Mouse (Mus musculus): ENCODE results near the gene Akap8. TPM values are rescaled to one million over a fixed set of nuclear protein-coding genes. Genes with fewer than 3 reads are reported as not detected.

Gene Akap8
- polyA plus RNA-seq, 1 experiment: 77.4 TPM

- no peak overlapping the region for H3K27ac ChIP-seq (ENCODE audit: insufficient read depth, low read depth, low read length)
- H3K4me3 ChIP-seq (ENCODE audit: insufficient read depth, low read length): no peak overlapping the region
- H3K4me1 ChIP-seq (ENCODE audit: control insufficient read depth, insufficient read depth, low read length): peaks cover 11% of the 10 kb centered on the region
- TF ChIP-seq CTCF (IDR thresholded peaks at IDR 0.05; ENCODE audit: low read depth, low read length): no peak
- no peak for TF ChIP-seq POLR2A (IDR thresholded peaks at IDR 0.05; ENCODE audit: borderline replicate concordance, low read depth, low read length)
Observed at GRCm38 (mm10) chr17:32358192-32358942, 37.3 kb upstream of the Akap8 start.

DNA sequence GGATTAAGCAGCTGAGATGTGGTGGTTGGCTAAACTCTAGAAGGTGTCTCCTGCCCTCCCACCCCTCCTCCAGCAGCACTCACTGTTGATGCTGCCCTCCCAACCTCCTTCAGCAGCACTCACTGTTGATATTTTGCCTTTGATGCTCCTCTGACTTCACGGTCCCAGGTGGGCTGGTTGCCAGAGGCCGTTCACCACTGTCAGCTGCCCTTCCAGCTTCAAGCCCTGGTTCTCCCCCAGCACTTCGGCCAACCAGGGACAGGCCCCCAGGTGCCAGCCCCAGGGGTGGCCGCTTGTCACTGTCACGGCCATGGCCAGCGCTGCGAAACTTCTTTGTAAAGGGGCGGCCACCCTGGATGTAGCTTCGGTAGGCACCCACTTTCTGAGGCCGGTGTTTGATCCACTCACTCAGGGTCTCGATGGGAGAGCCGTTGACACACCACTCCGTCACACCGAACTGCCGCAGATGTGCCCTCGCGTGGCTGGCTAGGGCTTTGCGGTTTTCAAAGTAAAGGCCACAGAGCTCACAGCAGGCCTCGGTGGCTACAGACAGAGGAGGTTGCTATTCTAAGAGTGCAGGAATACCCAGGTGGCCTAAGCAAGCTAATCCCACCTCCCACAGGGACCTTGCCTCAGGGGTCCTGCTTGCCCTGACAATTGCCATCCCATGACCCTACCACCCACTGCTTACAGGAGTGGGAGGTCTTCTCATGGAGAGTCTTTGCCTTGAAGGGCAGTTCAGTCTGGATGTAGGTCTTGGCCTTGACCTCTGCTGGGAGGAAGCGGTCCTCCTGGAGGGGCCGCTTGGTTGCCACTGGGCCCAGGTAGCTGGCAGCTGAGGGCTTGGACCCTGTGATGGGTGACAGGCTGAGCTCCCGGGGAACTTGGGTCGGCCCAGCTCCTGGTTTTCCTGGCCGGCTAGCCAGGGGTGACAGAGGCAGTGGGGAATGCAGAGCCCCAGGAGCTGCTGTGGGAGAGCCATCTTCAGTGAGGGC is 36.0 kb upstream of the Akap8 start:
- Histone ChIP-seq H3K4me1 (ENCODE audit: control insufficient read depth, insufficient read depth, low read length) (peaks cover 1% of the 10 kb centered on the region; the same call in 1 of the 2 replicates), H3K4me3 (ENCODE audit: insufficient read depth, low read length) (no peak overlapping the region), H3K27ac (ENCODE audit: insufficient read depth, low read depth, low read length) (no peak overlapping the region)
- no peak for TF ChIP-seq POLR2A (IDR thresholded peaks at IDR 0.05; ENCODE audit: borderline replicate concordance, low read depth, low read length)
- TF ChIP-seq CTCF (IDR thresholded peaks at IDR 0.05; ENCODE audit: low read depth, low read length): no peak

DNA sequence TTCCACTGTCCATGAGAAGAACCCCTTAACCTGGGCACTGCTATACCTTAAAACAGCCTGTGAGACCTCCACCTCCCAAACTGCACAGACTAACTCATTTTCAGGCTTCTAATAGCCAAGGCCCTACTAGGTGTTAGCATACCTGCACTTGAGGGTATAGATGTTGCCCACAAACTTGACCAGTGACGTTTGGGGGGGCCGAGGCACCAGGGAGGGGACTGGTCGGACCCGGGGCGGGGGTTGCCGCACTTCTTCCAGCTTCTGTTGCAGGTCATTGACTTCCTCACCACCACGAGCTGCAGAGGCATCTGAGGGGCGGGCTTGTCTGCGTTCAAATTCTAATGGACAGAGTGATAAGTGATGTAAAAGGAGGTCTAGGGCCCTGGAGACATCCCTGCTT is 35.2 kb upstream of the Akap8 start:
- TF ChIP-seq CTCF (IDR thresholded peaks at IDR 0.05; ENCODE audit: low read depth, low read length): no peak
- TF ChIP-seq POLR2A (IDR thresholded peaks at IDR 0.05; ENCODE audit: borderline replicate concordance, low read depth, low read length): no peak
- no peak overlapping the region for H3K4me3 ChIP-seq (ENCODE audit: insufficient read depth, low read length)

DNA sequence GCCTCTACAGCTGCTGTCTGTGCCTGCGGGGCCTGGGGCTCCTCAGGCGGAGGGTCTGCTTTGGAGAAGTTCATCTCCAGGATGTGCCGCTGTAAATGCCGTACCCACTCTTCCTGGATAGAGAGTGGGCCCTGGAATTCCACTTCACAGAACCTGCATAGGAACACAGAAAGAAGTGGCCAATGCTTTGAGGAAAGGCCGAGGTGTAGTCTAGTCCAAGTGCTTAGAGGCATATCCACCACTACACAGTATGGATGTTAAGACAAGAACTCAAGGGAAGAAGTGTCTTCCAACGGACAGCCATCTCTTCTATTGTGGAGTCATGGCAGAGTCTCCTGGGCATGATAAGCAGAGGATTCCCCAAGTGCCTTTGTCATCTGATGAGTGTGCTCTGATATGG is 34.0 kb upstream of the Akap8 start:
- Histone ChIP-seq H3K4me3 (ENCODE audit: insufficient read depth, low read length) (no peak overlapping the region), H3K4me1 (ENCODE audit: control insufficient read depth, insufficient read depth, low read length) (peaks cover 2% of the 10 kb centered on the region; the same call in 1 of the 2 replicates), H3K27ac (ENCODE audit: insufficient read depth, low read depth, low read length) (no peak overlapping the region)
- no peak for TF ChIP-seq CTCF (IDR thresholded peaks at IDR 0.05; ENCODE audit: low read depth, low read length)
- no peak for TF ChIP-seq POLR2A (IDR thresholded peaks at IDR 0.05; ENCODE audit: borderline replicate concordance, low read depth, low read length)

More for the DNA sequence above, 35.2 kb upstream of the Akap8 start:
- Histone ChIP-seq H3K4me1 (ENCODE audit: control insufficient read depth, insufficient read depth, low read length) (peaks cover under 1% of the 10 kb centered on the region; the same call in 1 of the 2 replicates), H3K27ac (ENCODE audit: insufficient read depth, low read depth, low read length) (no peak overlapping the region)

GRCm38 (mm10) chr17:32354211-32354610 is 33.2 kb upstream of the Akap8 start:
- no peak overlapping the region for H3K4me3 ChIP-seq (ENCODE audit: insufficient read depth, low read length)
- no peak overlapping the region for H3K27ac ChIP-seq (ENCODE audit: insufficient read depth, low read depth, low read length)
- no peak for TF ChIP-seq CTCF (IDR thresholded peaks at IDR 0.05; ENCODE audit: low read depth, low read length)
- no peak for TF ChIP-seq POLR2A (IDR thresholded peaks at IDR 0.05; ENCODE audit: borderline replicate concordance, low read depth, low read length)
- H3K4me1 ChIP-seq (ENCODE audit: control insufficient read depth, insufficient read depth, low read length): peaks cover 5% of the 10 kb centered on the region

DNA sequence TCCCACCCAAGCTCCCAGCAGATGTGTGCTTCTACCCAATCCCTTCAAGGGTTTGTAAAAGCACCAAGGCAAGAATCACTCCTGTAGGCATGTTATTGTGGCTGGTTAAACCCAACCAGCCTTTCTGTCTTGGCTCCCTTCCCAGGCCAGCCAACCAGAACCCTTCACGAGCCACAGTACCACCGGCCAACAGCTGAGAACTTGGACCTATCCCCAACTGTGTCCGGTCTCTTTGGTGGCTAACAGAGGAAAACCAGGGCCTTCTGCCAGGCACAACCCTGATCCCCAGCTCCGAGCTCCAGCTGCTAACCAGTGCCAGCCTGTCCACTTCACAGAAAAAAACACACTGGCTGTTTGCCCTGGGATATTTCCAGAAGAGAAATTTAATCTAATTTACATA is 32.7 kb upstream of the Akap8 start:
- H3K4me3 ChIP-seq (ENCODE audit: insufficient read depth, low read length): no peak overlapping the region
- peaks cover 7% of the 10 kb centered on the region for H3K4me1 ChIP-seq (ENCODE audit: control insufficient read depth, insufficient read depth, low read length)
- no peak overlapping the region for H3K27ac ChIP-seq (ENCODE audit: insufficient read depth, low read depth, low read length)
- no peak for TF ChIP-seq POLR2A (IDR thresholded peaks at IDR 0.05; ENCODE audit: borderline replicate concordance, low read depth, low read length)
- no peak for TF ChIP-seq CTCF (IDR thresholded peaks at IDR 0.05; ENCODE audit: low read depth, low read length)

GRCm38 (mm10) chr17:32351726-32352125 is 30.7 kb upstream of the Akap8 start:
- Histone ChIP-seq H3K4me1 (ENCODE audit: control insufficient read depth, insufficient read depth, low read length) (peaks cover 7% of the 10 kb centered on the region), H3K27ac (ENCODE audit: insufficient read depth, low read depth, low read length) (no peak overlapping the region), H3K4me3 (ENCODE audit: insufficient read depth, low read length) (no peak overlapping the region)
- TF ChIP-seq CTCF (IDR thresholded peaks at IDR 0.05; ENCODE audit: low read depth, low read length): no peak
- TF ChIP-seq POLR2A (IDR thresholded peaks at IDR 0.05; ENCODE audit: borderline replicate concordance, low read depth, low read length): no peak

- Histone ChIP-seq H3K27ac (ENCODE audit: insufficient read depth, low read depth, low read length) (no peak overlapping the region), H3K4me3 (ENCODE audit: insufficient read depth, low read length) (no peak overlapping the region), H3K4me1 (ENCODE audit: control insufficient read depth, insufficient read depth, low read length) (peaks cover 7% of the 10 kb centered on the region)
- TF ChIP-seq POLR2A (IDR thresholded peaks at IDR 0.05; ENCODE audit: borderline replicate concordance, low read depth, low read length) (no peak), CTCF (IDR thresholded peaks at IDR 0.05; ENCODE audit: low read depth, low read length) (no peak)
Observed at GRCm38 (mm10) chr17:32351269-32351668, 30.2 kb upstream of the Akap8 start.

- Histone ChIP-seq H3K4me3 (ENCODE audit: insufficient read depth, low read length) (peak within 1 kb of the TSS; percentile 77), H3K27ac (ENCODE audit: insufficient read depth, low read depth, low read length) (0 out of 2 replicates have a peak within 1 kb of the TSS, but pooled peaks have one; percentile 23), H3K4me1 (ENCODE audit: control insufficient read depth, insufficient read depth, low read length) (peaks cover 7% of the 10 kb centered on the region)
- TF ChIP-seq CTCF (IDR thresholded peaks at IDR 0.05; ENCODE audit: low read depth, low read length): no peak
- TF ChIP-seq POLR2A (IDR thresholded peaks at IDR 0.05; ENCODE audit: borderline replicate concordance, low read depth, low read length): no peak
Observed at GRCm38 (mm10) chr17:32350382-32350983, 29.4 kb upstream of the Akap8 start, which contains the start of gene Akap8l. Gene Akap8l (minus strand): TSS chr17:32350607.
